Mouse (Mus musculus) small intestine, adult 2 months (tissue): ENCODE data around the gene Lcn12.

Experiments used
- CTCF ChIP-seq: fragments of 200-500 bp; IDR thresholded peaks from 2 replicates; pipeline ENCODE4 v1.5.1; 2012; ENCODE audit warnings: low read depth, mild to moderate bottlenecking, control low read depth, inconsistent platforms, low read length, moderate library complexity, mixed read lengths; ENCODE audit not compliant: insufficient replicate concordance, insufficient read length; ENCODE audit errors: extremely low read depth
- POLR2A ChIP-seq: fragments of 200-500 bp; IDR thresholded peaks from 2 replicates; pipeline ENCODE4 v1.6.1; 2012; ENCODE audit warnings: low read depth, mild to moderate bottlenecking, control low read depth, inconsistent platforms, low read length, moderate library complexity

DNA sequence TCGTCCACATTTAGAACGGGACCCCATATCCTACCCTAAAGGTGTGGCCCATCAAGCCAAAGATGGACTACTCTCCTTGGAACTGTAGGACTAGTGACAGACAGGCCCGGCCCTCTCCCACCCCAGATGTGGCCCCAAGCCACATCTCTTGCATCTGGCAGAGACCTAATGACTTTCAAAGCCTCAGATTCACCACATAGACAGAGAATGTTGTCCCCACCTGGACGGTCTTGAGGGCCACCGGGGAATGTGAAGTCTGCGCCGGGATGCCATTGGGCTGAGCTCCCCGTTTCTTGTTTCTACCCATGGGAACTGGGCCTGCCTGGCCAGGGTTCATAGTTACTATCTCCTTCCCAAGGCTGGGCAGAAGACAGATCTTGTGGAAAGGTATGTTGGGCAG lies 16.2 kb downstream of the Lcn12 start:
- TF ChIP-seq CTCF (no peak), POLR2A (no peak)
